Mouse (Mus musculus): Measurements from ENCODE around the gene Acvr2b.

Gene Acvr2b

GRCm38 (mm10) chr9:119473608-119474164 is 71.8 kb downstream of the Acvr2b start:
- no peak for DNase-seq (ENCODE audit: low read depth, low spot score)

GRCm38 (mm10) chr9:119474717-119475611 is 73.0 kb downstream of the Acvr2b start:
- no peak for DNase-seq (ENCODE audit: low read depth, low spot score)

- DNase-seq (ENCODE audit: low read depth, low spot score): no peak
These were observed 75.8 kb downstream of the Acvr2b start for GRCm38 (mm10) chr9:119477754-119478153.

GRCm38 (mm10) chr9:119478345-119478744 is 76.4 kb downstream of the Acvr2b start:
- no peak for DNase-seq (ENCODE audit: low read depth, low spot score)

GRCm38 (mm10) chr9:119479297-119479696 is 77.4 kb downstream of the Acvr2b start:
- no peak for DNase-seq (ENCODE audit: low read depth, low spot score)

GRCm38 (mm10) chr9:119481612-119482011 is 79.7 kb downstream of the Acvr2b start:
- no peak for DNase-seq (ENCODE audit: low read depth, low spot score)

- no peak for DNase-seq (ENCODE audit: low read depth, low spot score)
These were observed 81.8 kb downstream of the Acvr2b start for GRCm38 (mm10) chr9:119483554-119484353.

GRCm38 (mm10) chr9:119484420-119484819 is 82.5 kb downstream of the Acvr2b start:
- DNase-seq (ENCODE audit: low read depth, low spot score): no peak
